ENCODE assay signal across 16 mouse cellular contexts in genomic region chr1:72442747-72443146, GRCm38 (mm10).
"Had no signal": no experiment of that assay in that cellular context is flagged by ENCODE, and none has a peak within 500 bp of the region (broad histone marks: within the 10 kb centered on the region; RNA-seq: fewer than 3 reads in every experiment).

No protein-coding gene starts in this region.

- H3K9ac ChIP-seq: liver, embryonic 15.5 days; liver, postnatal 0 days; lung, embryonic 15.5 days; midbrain, embryonic 12.5 days; neural tube, embryonic 12.5 days; stomach, embryonic 15.5 days had no signal

- H3K4me1 ChIP-seq: liver, embryonic 15.5 days; lung, embryonic 15.5 days; neural tube, embryonic 12.5 days; stomach, embryonic 15.5 days had no signal

- H3K36me3 ChIP-seq: liver, embryonic 15.5 days; lung, embryonic 15.5 days; midbrain, embryonic 12.5 days; neural tube, embryonic 12.5 days; stomach, embryonic 15.5 days had no signal

- H3K27me3 ChIP-seq: liver, embryonic 15.5 days; lung, embryonic 15.5 days; midbrain, embryonic 12.5 days; neural tube, embryonic 12.5 days; stomach, embryonic 15.5 days had no signal

- H3K9me3 ChIP-seq: liver, embryonic 15.5 days; lung, embryonic 15.5 days; midbrain, embryonic 12.5 days; neural tube, embryonic 12.5 days; stomach, embryonic 15.5 days had no signal

- H3K27ac ChIP-seq: liver, embryonic 15.5 days; lung, embryonic 15.5 days; midbrain, embryonic 12.5 days; neural tube, embryonic 12.5 days; stomach, embryonic 15.5 days; stomach, postnatal 0 days had no signal

- DNase-seq: liver, postnatal 0 days; lung, adult 2 months; lung, postnatal 14 days; lung, postnatal 36 days; midbrain, embryonic 14.5 days; right cerebral cortex, postnatal 14 days; thymus, adult 2 months; thymus, postnatal 25 days; thymus, postnatal 4 days had no signal

- H3K4me2 ChIP-seq: liver, embryonic 15.5 days; lung, embryonic 15.5 days; midbrain, embryonic 12.5 days; neural tube, embryonic 12.5 days; stomach, embryonic 15.5 days had no signal

- ATAC-seq: liver, postnatal 0 days; lung, postnatal 0 days had no signal

- H3K4me3 ChIP-seq: liver, embryonic 15.5 days; lung, embryonic 15.5 days; midbrain, embryonic 12.5 days; neural tube, embryonic 12.5 days; stomach, embryonic 15.5 days had no signal
